Mouse (Mus musculus) retina, embryonic 14.5 days (tissue): ENCODE results near the gene Upk3b.

Source experiments
- DNase-seq: peaks from one replicate; pipeline ENCODE4 v3.0.0-alpha.2; 2015; ENCODE audit warnings: low spot score

Upk3b gene

GRCm38 (mm10) chr5:136038258-136039214, at the start of gene Upk3b:
TSS of gene Upk3b (plus strand) at chr5:136038496.
- no peak for DNase-seq

GRCm38 (mm10) chr5:135990601-135991000, 47.7 kb upstream of the Upk3b start:
- DNase-seq = no peak

GRCm38 (mm10) chr5:135993381-135993965, 44.8 kb upstream of the Upk3b start:
- DNase-seq = no peak

GRCm38 (mm10) chr5:135994335-135994724, 44.0 kb upstream of the Upk3b start:
- DNase-seq = no peak

GRCm38 (mm10) chr5:135994725-135995687, 43.3 kb upstream of the Upk3b start, which contains the start of gene Dtx2:
TSS of gene Dtx2 (plus strand) at chr5:135994800.
- DNase-seq = peak; percentile 94

GRCm38 (mm10) chr5:135996162-135996561, 42.1 kb upstream of the Upk3b start:
- no peak for DNase-seq

GRCm38 (mm10) chr5:136001222-136001621, 37.1 kb upstream of the Upk3b start:
- no peak for DNase-seq

- no peak for DNase-seq
Measured at GRCm38 (mm10) chr5:136002325-136002724, 36.0 kb upstream of the Upk3b start.

- no peak for DNase-seq
Measured at GRCm38 (mm10) chr5:136002751-136003151, 35.5 kb upstream of the Upk3b start.

GRCm38 (mm10) chr5:136004537-136004936, 33.8 kb upstream of the Upk3b start:
- DNase-seq = no peak

- DNase-seq = no peak
Measured at GRCm38 (mm10) chr5:136007745-136008144, 30.6 kb upstream of the Upk3b start.

GRCm38 (mm10) chr5:136014877-136015276, 23.4 kb upstream of the Upk3b start:
- DNase-seq = no peak

- DNase-seq = no peak
Measured at GRCm38 (mm10) chr5:136015586-136015985, 22.7 kb upstream of the Upk3b start.

GRCm38 (mm10) chr5:136016014-136016876, 22.1 kb upstream of the Upk3b start:
- no peak for DNase-seq

GRCm38 (mm10) chr5:136017262-136017661, 21.0 kb upstream of the Upk3b start:
- no peak for DNase-seq

- DNase-seq = no peak
Measured at GRCm38 (mm10) chr5:136018726-136019125, 19.6 kb upstream of the Upk3b start.

- no peak for DNase-seq
Measured at GRCm38 (mm10) chr5:136019907-136020306, 18.4 kb upstream of the Upk3b start.

- no peak for DNase-seq
Measured at GRCm38 (mm10) chr5:136025712-136026111, 12.6 kb upstream of the Upk3b start.

GRCm38 (mm10) chr5:136026859-136027258, 11.4 kb upstream of the Upk3b start:
- DNase-seq = no peak

- DNase-seq = no peak
Measured at GRCm38 (mm10) chr5:136027612-136028311, 10.5 kb upstream of the Upk3b start.
